7 mouse cellular contexts compared by ENCODE assay signal in genomic region chr6:113392387-113393071, GRCm38 (mm10). TPM values are rescaled to one million over a fixed set of nuclear protein-coding genes. Genes with fewer than 3 reads are reported as not detected.
DNase-seq lines count a peak whose midpoint lies in the region; ATAC-seq and TF ChIP-seq lines count a peak whose summit lies in the region.

No protein-coding gene starts in this region.

- peaks cover 14% of the 10 kb centered on the region for H3K27me3 ChIP-seq in embryonic facial prominence, embryonic 10.5 days (replicated peaks; ENCODE audit: low read depth, poor library complexity, severe bottlenecking)
- H3K27me3 ChIP-seq in heart, embryonic 12.5 days (replicated peaks), result no peaks in the 10 kb centered on the region
- H3K27me3 ChIP-seq in kidney, embryonic 15.5 days, result no peaks in the 10 kb centered on the region
- peaks cover 5% of the 10 kb centered on the region; the same call in 1 of the 2 replicates for H3K27me3 ChIP-seq in liver, embryonic 11.5 days (replicated peaks; ENCODE audit: control insufficient read depth, insufficient read depth, low read length)
- no peaks in the 10 kb centered on the region for H3K27me3 ChIP-seq in midbrain, postnatal 0 days (ENCODE audit: insufficient read depth, low read length)

- H3K4me1 ChIP-seq in brown adipose tissue, adult 24 weeks (ENCODE audit: control insufficient read depth, insufficient read depth, insufficient read length, low read length), result peaks cover 13% of the 10 kb centered on the region
- H3K4me1 ChIP-seq in embryonic facial prominence, embryonic 10.5 days, result peaks cover 20% of the 10 kb centered on the region
- H3K4me1 ChIP-seq in heart, embryonic 12.5 days (replicated peaks), result peaks cover 19% of the 10 kb centered on the region
- H3K4me1 ChIP-seq in kidney, embryonic 15.5 days, result peaks cover 19% of the 10 kb centered on the region
- H3K4me1 ChIP-seq in liver, embryonic 11.5 days (replicated peaks; ENCODE audit: control insufficient read depth, insufficient read depth, low read length), result 0 out of 2 replicates have a peak, but pooled peaks cover 7% of the 10 kb centered on the region
- no peaks in the 10 kb centered on the region for H3K4me1 ChIP-seq in midbrain, postnatal 0 days (ENCODE audit: insufficient read depth, low read length)

- peak overlapping the region; percentile 89 for H3K4me2 ChIP-seq in heart, embryonic 12.5 days
- H3K4me2 ChIP-seq in kidney, embryonic 15.5 days, result peak overlapping the region; percentile 95
- H3K4me2 ChIP-seq in liver, embryonic 11.5 days, result peak overlapping the region; percentile 79
- H3K4me2 ChIP-seq in midbrain, postnatal 0 days (ENCODE audit: low read depth, low read length, poor library complexity, severe bottlenecking), result peak overlapping the region; percentile 57

- peak; percentile 75 for DNase-seq in embryonic facial prominence, embryonic 10.5 days (ENCODE audit: low spot score)
- DNase-seq in liver, embryonic 11.5 days (ENCODE audit: low spot score), result peak; percentile 62
- DNase-seq in midbrain, postnatal 0 days (ENCODE audit: low spot score), result peak; percentile 79
- peak; percentile 43 for DNase-seq in testis, postnatal 14 days (ENCODE audit: low spot score)

- no peaks in the 10 kb centered on the region for H3K9me3 ChIP-seq in embryonic facial prominence, embryonic 10.5 days
- H3K9me3 ChIP-seq in heart, embryonic 12.5 days (replicated peaks), result no peaks in the 10 kb centered on the region
- no peaks in the 10 kb centered on the region for H3K9me3 ChIP-seq in kidney, embryonic 15.5 days (replicated peaks)
- no peaks in the 10 kb centered on the region for H3K9me3 ChIP-seq in liver, embryonic 11.5 days (ENCODE audit: control insufficient read depth, low read length)
- no peaks in the 10 kb centered on the region for H3K9me3 ChIP-seq in midbrain, postnatal 0 days (ENCODE audit: low read length)

- H3K27ac ChIP-seq in brown adipose tissue, adult 24 weeks (replicated peaks; ENCODE audit: low read depth, low read length), result no peak overlapping the region
- peak overlapping the region; percentile 84 for H3K27ac ChIP-seq in embryonic facial prominence, embryonic 10.5 days (replicated peaks)
- peak overlapping the region; percentile 43; the same call in 1 of the 2 replicates for H3K27ac ChIP-seq in heart, embryonic 12.5 days (ENCODE audit: poor library complexity, severe bottlenecking)
- H3K27ac ChIP-seq in kidney, embryonic 15.5 days, result peak overlapping the region; percentile 59
- no peak overlapping the region for H3K27ac ChIP-seq in liver, embryonic 11.5 days (ENCODE audit: low read depth, low read length)
- H3K27ac ChIP-seq in midbrain, postnatal 0 days (ENCODE audit: low read depth, low read length), result peak overlapping the region; percentile 19

- H3K4me3 ChIP-seq in brown adipose tissue, adult 24 weeks (ENCODE audit: insufficient read depth, low read depth, low read length), result peak overlapping the region; percentile 60
- peak overlapping the region; percentile 67 for H3K4me3 ChIP-seq in embryonic facial prominence, embryonic 10.5 days
- H3K4me3 ChIP-seq in heart, embryonic 12.5 days, result peak overlapping the region; percentile 54
- peak overlapping the region; percentile 53 for H3K4me3 ChIP-seq in kidney, embryonic 15.5 days (replicated peaks)
- peak overlapping the region; percentile 40 for H3K4me3 ChIP-seq in liver, embryonic 11.5 days (ENCODE audit: low read depth, low read length)
- H3K4me3 ChIP-seq in midbrain, postnatal 0 days (ENCODE audit: low read depth, low read length), result peak overlapping the region; percentile 36

- TF ChIP-seq CTCF in midbrain, postnatal 0 days (IDR thresholded peaks at IDR 0.05), result no peak

- H3K9ac ChIP-seq in heart, embryonic 12.5 days, result peak overlapping the region; percentile 72
- peak overlapping the region; percentile 48 for H3K9ac ChIP-seq in kidney, embryonic 15.5 days
- H3K9ac ChIP-seq in liver, embryonic 11.5 days (ENCODE audit: low read depth, low read length), result peak overlapping the region; percentile 53
- H3K9ac ChIP-seq in midbrain, postnatal 0 days (replicated peaks; ENCODE audit: low read length, poor library complexity, severe bottlenecking), result peak overlapping the region; percentile 72

- under 1% methylated on average over 51 of the region's 51 CpGs for WGBS in embryonic facial prominence, embryonic 10.5 days
- WGBS in heart, embryonic 12.5 days, result 2% methylated on average over 51 of the region's 51 CpGs
- WGBS in kidney, embryonic 15.5 days, result under 1% methylated on average over 51 of the region's 51 CpGs
- 5% methylated on average over 51 of the region's 51 CpGs for WGBS in liver, embryonic 11.5 days
- 2% methylated on average over 40 of the region's 51 CpGs for WGBS in midbrain, postnatal 0 days

- H3K36me3 ChIP-seq in embryonic facial prominence, embryonic 10.5 days (replicated peaks), result peaks cover 49% of the 10 kb centered on the region
- peaks cover 44% of the 10 kb centered on the region for H3K36me3 ChIP-seq in heart, embryonic 12.5 days
- peaks cover 47% of the 10 kb centered on the region for H3K36me3 ChIP-seq in kidney, embryonic 15.5 days
- H3K36me3 ChIP-seq in liver, embryonic 11.5 days (ENCODE audit: control insufficient read depth, insufficient read depth, low read length), result peaks cover 29% of the 10 kb centered on the region
- peaks cover 29% of the 10 kb centered on the region for H3K36me3 ChIP-seq in midbrain, postnatal 0 days (ENCODE audit: insufficient read depth, low read length)

- ATAC-seq in heart, embryonic 12.5 days (ENCODE audit: insufficient number of reproducible peaks, low FRiP score), result peak; percentile 69
- ATAC-seq in kidney, embryonic 15.5 days (replicated peaks; ENCODE audit: low FRiP score), result peak; percentile 89
- peak; percentile 61 for ATAC-seq in liver, embryonic 11.5 days (replicated peaks; ENCODE audit: low FRiP score)
- ATAC-seq in midbrain, postnatal 0 days (ENCODE audit: low FRiP score), result peak; percentile 86

RNA-seq across cellular contexts. Expression of gene Ttll3, which starts 3.5 kb away (rescaled TPM):
- 0.83 and 1.0 TPM in 2 replicates for polyA plus RNA-seq in brown adipose tissue, adult 24 weeks (2012; ENCODE audit: insufficient read depth, insufficient read length, missing spikeins)
- polyA plus RNA-seq in embryonic facial prominence, embryonic 10.5 days (2016; fragmentation: Nextera tagmentation; extraction: Ambion mirVana), result 2.8 and 3.7 TPM in 2 replicates
- 1.6 and 2.5 TPM in 2 replicates for polyA plus RNA-seq in heart, embryonic 12.5 days (2016; fragmentation: Nextera tagmentation; extraction: Ambion mirVana)
- 3.5 and 3.6 TPM in 2 replicates for polyA plus RNA-seq in kidney, embryonic 15.5 days (2015; fragmentation: Nextera tagmentation; extraction: Ambion mirVana)
- polyA plus RNA-seq in liver, embryonic 11.5 days (2014; fragmentation: Nextera tagmentation; extraction: Ambion mirVana), result 1.6 and 2.4 TPM in 2 replicates
- 10.0 and 20.0 TPM in 2 replicates for total RNA-seq in midbrain, postnatal 0 days (2014; rRNA removed)
- polyA plus RNA-seq in midbrain, postnatal 0 days (2015; fragmentation: Nextera tagmentation; extraction: Ambion mirVana), result 10.2 and 14.6 TPM in 2 replicates

RNA-seq across cellular contexts. Expression of gene Arpc4, which starts 14.6 kb away (rescaled TPM):
- 70.6 and 98.1 TPM in 2 replicates for polyA plus RNA-seq in brown adipose tissue, adult 24 weeks (2012; ENCODE audit: insufficient read depth, insufficient read length, missing spikeins)
- polyA plus RNA-seq in embryonic facial prominence, embryonic 10.5 days (2016; fragmentation: Nextera tagmentation; extraction: Ambion mirVana), result 377 and 387 TPM in 2 replicates
- polyA plus RNA-seq in heart, embryonic 12.5 days (2016; fragmentation: Nextera tagmentation; extraction: Ambion mirVana), result 274 and 285 TPM in 2 replicates
- 403 and 405 TPM in 2 replicates for polyA plus RNA-seq in kidney, embryonic 15.5 days (2015; fragmentation: Nextera tagmentation; extraction: Ambion mirVana)
- 239 and 241 TPM in 2 replicates for polyA plus RNA-seq in liver, embryonic 11.5 days (2014; fragmentation: Nextera tagmentation; extraction: Ambion mirVana)
- total RNA-seq in midbrain, postnatal 0 days (2014; rRNA removed), result 190 and 200 TPM in 2 replicates
- 505 TPM in 2 replicates for polyA plus RNA-seq in midbrain, postnatal 0 days (2015; fragmentation: Nextera tagmentation; extraction: Ambion mirVana)

RNA-seq across cellular contexts. Expression of gene Tada3, which starts 14.8 kb away (rescaled TPM):
- 19.7 and 31.6 TPM in 2 replicates for polyA plus RNA-seq in brown adipose tissue, adult 24 weeks (2012; ENCODE audit: insufficient read depth, insufficient read length, missing spikeins)
- 48.1 and 48.4 TPM in 2 replicates for polyA plus RNA-seq in embryonic facial prominence, embryonic 10.5 days (2016; fragmentation: Nextera tagmentation; extraction: Ambion mirVana)
- 40.1 and 42.2 TPM in 2 replicates for polyA plus RNA-seq in heart, embryonic 12.5 days (2016; fragmentation: Nextera tagmentation; extraction: Ambion mirVana)
- polyA plus RNA-seq in kidney, embryonic 15.5 days (2015; fragmentation: Nextera tagmentation; extraction: Ambion mirVana), result 56.7 and 62.1 TPM in 2 replicates
- polyA plus RNA-seq in liver, embryonic 11.5 days (2014; fragmentation: Nextera tagmentation; extraction: Ambion mirVana), result 43.8 and 49.7 TPM in 2 replicates
- total RNA-seq in midbrain, postnatal 0 days (2014; rRNA removed), result 27.8 and 31.0 TPM in 2 replicates
- polyA plus RNA-seq in midbrain, postnatal 0 days (2015; fragmentation: Nextera tagmentation; extraction: Ambion mirVana), result 73.8 and 74.0 TPM in 2 replicates

RNA-seq across cellular contexts. Expression of gene Rpusd3, which starts 26.6 kb away (rescaled TPM):
- polyA plus RNA-seq in brown adipose tissue, adult 24 weeks (2012; ENCODE audit: insufficient read depth, insufficient read length, missing spikeins), result 15.7 and 17.8 TPM in 2 replicates
- polyA plus RNA-seq in embryonic facial prominence, embryonic 10.5 days (2016; fragmentation: Nextera tagmentation; extraction: Ambion mirVana), result 34.6 and 34.8 TPM in 2 replicates
- 15.2 and 16.0 TPM in 2 replicates for polyA plus RNA-seq in heart, embryonic 12.5 days (2016; fragmentation: Nextera tagmentation; extraction: Ambion mirVana)
- polyA plus RNA-seq in kidney, embryonic 15.5 days (2015; fragmentation: Nextera tagmentation; extraction: Ambion mirVana), result 24.0 and 25.3 TPM in 2 replicates
- 27.4 and 32.1 TPM in 2 replicates for polyA plus RNA-seq in liver, embryonic 11.5 days (2014; fragmentation: Nextera tagmentation; extraction: Ambion mirVana)
- 17.1 and 53.8 TPM in 2 replicates for total RNA-seq in midbrain, postnatal 0 days (2014; rRNA removed)
- polyA plus RNA-seq in midbrain, postnatal 0 days (2015; fragmentation: Nextera tagmentation; extraction: Ambion mirVana), result 22.0 and 27.2 TPM in 2 replicates

RNA-seq across cellular contexts. Expression of gene Cidec, which starts 43.0 kb away (rescaled TPM):
- polyA plus RNA-seq in brown adipose tissue, adult 24 weeks (2012; ENCODE audit: insufficient read depth, insufficient read length, missing spikeins), result 797 and 1,047 TPM in 2 replicates
- not detected in 2 replicates for polyA plus RNA-seq in embryonic facial prominence, embryonic 10.5 days (2016; fragmentation: Nextera tagmentation; extraction: Ambion mirVana)
- polyA plus RNA-seq in heart, embryonic 12.5 days (2016; fragmentation: Nextera tagmentation; extraction: Ambion mirVana), result not detected in 2 replicates
- polyA plus RNA-seq in kidney, embryonic 15.5 days (2015; fragmentation: Nextera tagmentation; extraction: Ambion mirVana), result not detected in 2 replicates
- polyA plus RNA-seq in liver, embryonic 11.5 days (2014; fragmentation: Nextera tagmentation; extraction: Ambion mirVana), result 0.26 TPM in 1 of 2 replicates, not detected in the other
- not detected in 2 replicates for total RNA-seq in midbrain, postnatal 0 days (2014; rRNA removed)
- 0.09 TPM in 1 of 2 replicates, not detected in the other for polyA plus RNA-seq in midbrain, postnatal 0 days (2015; fragmentation: Nextera tagmentation; extraction: Ambion mirVana)

Comparison
In these comparisons a context has a peak if more than half of its experiments do, and no peak if none do; other contexts are left out.
1. H3K27ac ChIP-seq: peak in embryonic facial prominence, embryonic 10.5 days (single experiment), heart, embryonic 12.5 days (single experiment), kidney, embryonic 15.5 days (single experiment) and midbrain, postnatal 0 days (single experiment); none in brown adipose tissue, adult 24 weeks (single experiment) and liver, embryonic 11.5 days (single experiment).
2. Peak in every context shown above with its lines, with median percentiles within 50 percentile points of each other: H3K4me3 ChIP-seq, DNase-seq, ATAC-seq, H3K4me2 ChIP-seq and H3K9ac ChIP-seq.